Mouse (Mus musculus): Measurements from ENCODE around the gene D130043K22Rik. TPM values are rescaled to one million over a fixed set of nuclear protein-coding genes. Genes with fewer than 3 reads are reported as not detected.
A peak's percentile ranks its signal among the peaks of the same experiment; 100 is the strongest.

D130043K22Rik gene
- polyA plus RNA-seq, 1 experiment from 2014 or later: 0.82 TPM

- H3K4me2 ChIP-seq (ENCODE audit: low read length): no peak overlapping the region
- H3K4me3 ChIP-seq (replicated peaks; ENCODE audit: low read depth, low read length): no peak overlapping the region
- peaks cover 29% of the 10 kb centered on the region for H3K36me3 ChIP-seq (ENCODE audit: insufficient read depth, low read length)
- 25% methylated on average over 5 of the region's 5 CpGs for WGBS
- no peak overlapping the region for H3K27ac ChIP-seq
- DNase-seq (ENCODE audit: low spot score) (peak; percentile 95), ATAC-seq (replicated peaks; ENCODE audit: low FRiP score, low read depth) (peak; percentile 71)
- H3K27me3 ChIP-seq (ENCODE audit: insufficient read depth, low read length): no peaks in the 10 kb centered on the region
- no peaks in the 10 kb centered on the region for H3K9me3 ChIP-seq (replicated peaks; ENCODE audit: low read length)
- no peaks in the 10 kb centered on the region for H3K4me1 ChIP-seq (replicated peaks; ENCODE audit: insufficient read depth, low read length)
- no peak overlapping the region for H3K9ac ChIP-seq (ENCODE audit: low read depth, low read length)
- peak; percentile 90 for TF ChIP-seq CTCF (IDR thresholded peaks at IDR 0.05; ENCODE audit: low read depth)
Observed at GRCm38 (mm10) chr13:24920333-24920977, 75.5 kb downstream of the D130043K22Rik start.

GRCm38 (mm10) chr13:24921281-24921680, 76.3 kb downstream of the D130043K22Rik start:
- DNase-seq (ENCODE audit: low spot score) (no peak), ATAC-seq (replicated peaks; ENCODE audit: low FRiP score, low read depth) (no peak)
- no peak for TF ChIP-seq CTCF (IDR thresholded peaks at IDR 0.05; ENCODE audit: low read depth)
- Histone ChIP-seq H3K4me1 (replicated peaks; ENCODE audit: insufficient read depth, low read length) (no peaks in the 10 kb centered on the region), H3K36me3 (ENCODE audit: insufficient read depth, low read length) (peaks cover 29% of the 10 kb centered on the region), H3K4me2 (ENCODE audit: low read length) (no peak overlapping the region), H3K9ac (ENCODE audit: low read depth, low read length) (no peak overlapping the region), H3K4me3 (replicated peaks; ENCODE audit: low read depth, low read length) (no peak overlapping the region), H3K27me3 (ENCODE audit: insufficient read depth, low read length) (no peaks in the 10 kb centered on the region), H3K27ac (no peak overlapping the region), H3K9me3 (replicated peaks; ENCODE audit: low read length) (no peaks in the 10 kb centered on the region)
- 61% methylated on average over 6 of the region's 6 CpGs for WGBS

DNA sequence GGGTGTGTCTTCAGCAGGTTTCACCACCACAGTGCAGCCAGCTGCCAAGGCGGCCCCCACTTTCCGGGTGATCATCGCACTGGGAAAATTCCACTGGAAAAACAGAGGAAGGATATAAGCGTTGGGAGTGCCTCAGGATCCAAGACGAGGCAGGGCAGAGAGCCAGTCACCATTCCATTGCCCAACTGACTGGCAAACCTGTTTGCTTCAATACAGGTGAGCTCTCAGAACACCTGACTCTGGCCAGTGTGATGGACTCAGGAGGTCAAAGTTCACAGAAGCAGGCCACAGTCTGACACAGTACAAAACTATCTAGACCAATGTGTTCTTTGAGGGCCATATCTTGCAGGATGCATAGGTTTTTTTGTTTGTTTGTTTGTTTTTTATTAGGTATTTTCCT, 79.1 kb downstream of the D130043K22Rik start:
- H3K9ac ChIP-seq (ENCODE audit: low read depth, low read length): no peak overlapping the region
- H3K4me3 ChIP-seq (replicated peaks; ENCODE audit: low read depth, low read length): no peak overlapping the region
- H3K36me3 ChIP-seq (ENCODE audit: insufficient read depth, low read length): peaks cover 27% of the 10 kb centered on the region
- no peaks in the 10 kb centered on the region for H3K27me3 ChIP-seq (ENCODE audit: insufficient read depth, low read length)
- ATAC-seq (replicated peaks; ENCODE audit: low FRiP score, low read depth) (no peak), DNase-seq (ENCODE audit: low spot score) (no peak)
- no peaks in the 10 kb centered on the region for H3K4me1 ChIP-seq (replicated peaks; ENCODE audit: insufficient read depth, low read length)
- no peak for TF ChIP-seq CTCF (IDR thresholded peaks at IDR 0.05; ENCODE audit: low read depth)
- no peaks in the 10 kb centered on the region for H3K9me3 ChIP-seq (replicated peaks; ENCODE audit: low read length)
- no peak overlapping the region for H3K4me2 ChIP-seq (ENCODE audit: low read length)
- WGBS: 90% methylated on average over 5 of the region's 5 CpGs
- no peak overlapping the region for H3K27ac ChIP-seq

DNA sequence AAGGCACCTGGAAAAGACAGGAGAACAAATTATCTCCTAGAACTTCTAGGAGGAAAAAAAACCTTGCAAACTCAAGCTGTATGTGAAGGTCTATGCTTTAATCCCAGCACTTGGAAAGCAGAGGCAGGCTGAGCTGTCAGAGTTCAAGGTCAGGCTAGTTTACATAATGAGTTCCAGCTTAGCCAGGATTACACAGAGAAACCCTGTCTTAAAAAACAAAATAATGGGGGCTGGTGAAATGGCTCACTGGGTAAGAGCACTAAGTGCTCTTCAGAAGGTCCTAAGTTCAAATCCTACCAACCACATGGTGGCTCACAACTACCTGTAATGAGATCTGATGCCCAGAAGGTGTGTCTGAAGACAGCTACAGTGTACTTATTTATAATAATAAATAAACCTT, 85.7 kb downstream of the D130043K22Rik start:
- Histone ChIP-seq H3K27me3 (ENCODE audit: insufficient read depth, low read length) (no peaks in the 10 kb centered on the region), H3K4me2 (ENCODE audit: low read length) (no peak overlapping the region), H3K36me3 (ENCODE audit: insufficient read depth, low read length) (no peaks in the 10 kb centered on the region), H3K4me3 (replicated peaks; ENCODE audit: low read depth, low read length) (no peak overlapping the region), H3K27ac (no peak overlapping the region), H3K4me1 (replicated peaks; ENCODE audit: insufficient read depth, low read length) (no peaks in the 10 kb centered on the region), H3K9ac (ENCODE audit: low read depth, low read length) (no peak overlapping the region), H3K9me3 (replicated peaks; ENCODE audit: low read length) (no peaks in the 10 kb centered on the region)
- no peak for TF ChIP-seq CTCF (IDR thresholded peaks at IDR 0.05; ENCODE audit: low read depth)
- DNase-seq (ENCODE audit: low spot score) (no peak), ATAC-seq (replicated peaks; ENCODE audit: low FRiP score, low read depth) (no peak)

- ATAC-seq (replicated peaks; ENCODE audit: low FRiP score, low read depth) (no peak), DNase-seq (ENCODE audit: low spot score) (no peak)
- Histone ChIP-seq H3K9me3 (replicated peaks; ENCODE audit: low read length) (no peaks in the 10 kb centered on the region), H3K27ac (no peak overlapping the region), H3K4me1 (replicated peaks; ENCODE audit: insufficient read depth, low read length) (no peaks in the 10 kb centered on the region), H3K4me3 (replicated peaks; ENCODE audit: low read depth, low read length) (no peak overlapping the region), H3K27me3 (ENCODE audit: insufficient read depth, low read length) (no peaks in the 10 kb centered on the region), H3K4me2 (ENCODE audit: low read length) (no peak overlapping the region), H3K36me3 (ENCODE audit: insufficient read depth, low read length) (no peaks in the 10 kb centered on the region), H3K9ac (ENCODE audit: low read depth, low read length) (no peak overlapping the region)
- no peak for TF ChIP-seq CTCF (IDR thresholded peaks at IDR 0.05; ENCODE audit: low read depth)
- WGBS: 93% methylated on average over 7 of the region's 7 CpGs
Observed at GRCm38 (mm10) chr13:24933199-24933598, 88.3 kb downstream of the D130043K22Rik start.

- H3K36me3 ChIP-seq (ENCODE audit: insufficient read depth, low read length): no peaks in the 10 kb centered on the region
- ATAC-seq (replicated peaks; ENCODE audit: low FRiP score, low read depth) (no peak; the same call in 1 of the 2 replicates), DNase-seq (ENCODE audit: low spot score) (no peak)
- WGBS: 26% methylated on average over 5 of the region's 5 CpGs
- peak overlapping the region; percentile 75 for H3K4me2 ChIP-seq (ENCODE audit: low read length)
- no peaks in the 10 kb centered on the region for H3K9me3 ChIP-seq (replicated peaks; ENCODE audit: low read length)
- no peak overlapping the region for H3K27ac ChIP-seq
- H3K4me3 ChIP-seq (replicated peaks; ENCODE audit: low read depth, low read length): peak overlapping the region; percentile 96
- no peak for TF ChIP-seq CTCF (IDR thresholded peaks at IDR 0.05; ENCODE audit: low read depth)
- no peaks in the 10 kb centered on the region for H3K4me1 ChIP-seq (replicated peaks; ENCODE audit: insufficient read depth, low read length)
- peak overlapping the region; percentile 96 for H3K9ac ChIP-seq (ENCODE audit: low read depth, low read length)
- H3K27me3 ChIP-seq (ENCODE audit: insufficient read depth, low read length): no peaks in the 10 kb centered on the region
Observed at GRCm38 (mm10) chr13:24936772-24937107, 91.8 kb downstream of the D130043K22Rik start.

All from kidney, postnatal 0 days (tissue).